Mouse (Mus musculus) heart, postnatal 0 days (tissue): ENCODE data around the gene Tnk2. TPM values are rescaled to one million over a fixed set of nuclear protein-coding genes. Genes with fewer than 3 reads are reported as not detected.

Experiments used
- ATAC-seq: fragments of 200-750 bp; cut with Nextera tagmentation; 2 replicates; pipeline ENCODE4 v1.8.0; 2017; ENCODE audit warnings: low read depth, moderate number of reproducible peaks, moderate library complexity; ENCODE audit not compliant: insufficient read depth
- DNase-seq: peaks from one replicate; pipeline ENCODE4 v3.0.0-alpha.2; 2016; ENCODE audit warnings: low spot score
- H3K27ac ChIP-seq: fragments of 300-500 bp; sonication (generic); 2 replicates; pipeline ENCODE4 v1.5.1; 2014; ENCODE audit warnings: low read depth, mild to moderate bottlenecking
- H3K27me3 ChIP-seq: fragments of 300-500 bp; sonication (generic); 2 replicates; pipeline ENCODE4 v1.6.1; 2014; ENCODE audit warnings: low read length, mixed read lengths; ENCODE audit not compliant: control insufficient read depth, insufficient read depth
- H3K36me3 ChIP-seq: fragments of 300-500 bp; sonication (generic); replicated peaks from 2 replicates; pipeline ENCODE4 v1.6.1; 2014; ENCODE audit warnings: low read length, mixed read lengths; ENCODE audit not compliant: control insufficient read depth, insufficient read depth
- H3K4me1 ChIP-seq: fragments of 300-500 bp; sonication (generic); 2 replicates; pipeline ENCODE4 v1.6.1; 2014; ENCODE audit warnings: antibody characterized with exemption; ENCODE audit not compliant: control insufficient read depth, insufficient read depth
- H3K4me2 ChIP-seq: fragments of 300-500 bp; sonication (generic); 2 replicates; pipeline ENCODE4 v1.6.1; 2014; ENCODE audit warnings: low read depth, mild to moderate bottlenecking, low read length, moderate library complexity
- H3K4me3 ChIP-seq: fragments of 300-500 bp; sonication (generic); 2 replicates; pipeline ENCODE4 v1.5.1; 2014; ENCODE audit warnings: low read depth, low read length
- H3K9ac ChIP-seq: fragments of 300-500 bp; sonication (generic); replicated peaks from 2 replicates; pipeline ENCODE4 v1.6.1; 2014; ENCODE audit warnings: low read depth, low read length, mixed read lengths
- H3K9me3 ChIP-seq: fragments of 300-500 bp; sonication (generic); replicated peaks from 2 replicates; pipeline ENCODE4 v1.6.1; 2016; ENCODE audit warnings: low read length; ENCODE audit not compliant: control insufficient read depth
- CTCF ChIP-seq: IDR thresholded peaks from 2 replicates; pipeline ENCODE4 v1.5.1; 2016; ENCODE audit warnings: antibody characterized with exemption, control low read depth, low read depth
- EP300 ChIP-seq: IDR thresholded peaks from 2 replicates; pipeline ENCODE4 v1.6.1; 2016; ENCODE audit warnings: antibody characterized with exemption, low read depth
- WGBS: fragments of 180-500 bp; shearing (Covaris S2); extraction: QIAGEN DNeasy Blood & Tissue Kit; methylation state at CpG from one replicate; pipeline ENCODE4 v1.1.7; 2014; 5-methylcytosine and 5-hydroxymethylcytosine counted together
- polyA plus RNA-seq: library from polyadenylated mRNA; unstranded; fragments of >200 nt; fragmentation: Nextera tagmentation; extraction: Ambion mirVana; gene quantifications from 2 replicates; pipeline ENCODE4 v1.2.1, GENCODE M21; 2015
- total RNA-seq: library from RNA; depleted of rRNA; stranded (reverse); fragments of >200 nt; gene quantifications from 2 replicates; pipeline ENCODE4 v1.2.3, GENCODE M21; 2014; ENCODE audit warnings: low replicate concordance

The Tnk2 gene
- total and polyA plus RNA-seq, 2 experiments from 2014 or later = 6.0 to 14.2 TPM

DNA sequence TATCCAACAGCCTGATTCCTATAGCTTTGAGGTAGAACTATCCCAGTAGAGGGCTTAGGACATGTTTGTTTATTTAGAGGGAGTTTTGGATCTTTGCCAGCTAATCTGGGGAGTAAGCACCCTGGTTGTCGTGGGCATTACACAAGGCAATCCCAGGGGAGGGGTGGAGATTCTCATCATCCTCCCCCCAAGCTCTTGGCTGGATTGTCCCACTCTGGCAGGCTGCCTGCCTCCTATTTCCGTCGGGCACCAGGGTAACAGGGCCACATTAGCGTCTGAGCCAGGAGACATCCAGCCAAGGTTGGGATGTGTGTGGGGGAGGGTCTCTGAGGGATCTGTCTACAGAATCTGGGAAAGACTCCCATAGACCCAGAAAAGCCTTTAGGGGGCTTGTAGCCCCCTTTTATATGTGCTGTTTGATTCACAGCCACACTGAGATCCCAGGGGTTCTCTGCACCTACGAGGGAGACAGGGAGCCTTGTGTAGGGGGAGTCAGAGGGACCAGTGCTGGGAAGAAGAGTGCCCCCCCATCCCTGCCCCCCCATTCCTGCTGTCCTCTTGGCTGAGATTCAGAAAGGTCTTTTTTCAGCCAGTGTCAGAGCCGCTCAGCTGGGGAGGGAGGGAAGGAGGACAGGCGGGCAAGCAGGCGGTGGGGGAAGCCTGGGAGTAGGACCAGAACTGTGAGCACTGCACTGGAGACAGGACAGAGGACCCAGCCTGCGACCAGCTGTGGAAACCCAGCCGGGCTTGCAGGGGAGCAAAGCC, 17.1 kb downstream of the Tnk2 start:
- Histone ChIP-seq H3K36me3 (no peaks in the 10 kb centered on the region), H3K27me3 (no peaks in the 10 kb centered on the region), H3K9me3 (no peaks in the 10 kb centered on the region), H3K9ac (peak overlapping the region; percentile 39), H3K4me2 (peak overlapping the region; percentile 49), H3K27ac (peak overlapping the region; percentile 51), H3K4me1 (peaks cover 39% of the 10 kb centered on the region), H3K4me3 (peak overlapping the region; percentile 24)
- TF ChIP-seq EP300 = no peak
- TF ChIP-seq CTCF = no peak
- no peak for DNase-seq
- WGBS = 13% methylated on average over 10 of the region's 10 CpGs
- ATAC-seq = peak; percentile 59

DNA sequence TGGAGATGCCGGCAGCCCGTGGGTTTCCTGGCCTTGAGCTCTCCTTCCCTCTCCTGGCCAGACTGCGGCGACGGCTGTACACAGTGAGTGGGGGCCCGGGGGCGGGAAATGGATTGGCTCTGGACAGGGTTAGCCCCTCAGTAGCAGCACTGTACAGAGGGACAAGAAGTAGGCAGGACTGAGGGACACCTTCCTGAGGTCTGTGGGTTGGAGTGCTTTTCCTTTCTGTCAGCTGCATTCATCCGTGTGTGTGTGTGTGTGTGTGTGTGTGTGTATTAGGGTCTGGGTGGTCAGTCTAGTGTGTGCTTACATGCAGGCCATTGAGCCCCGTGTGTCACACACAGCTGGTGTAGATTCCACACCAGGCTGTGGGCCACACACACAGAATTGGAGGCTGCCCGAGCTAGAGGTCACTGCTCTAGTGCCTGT, 17.8 kb downstream of the Tnk2 start:
- no peak for TF ChIP-seq CTCF
- TF ChIP-seq EP300 = no peak
- H3K36me3 ChIP-seq = no peaks in the 10 kb centered on the region
- H3K4me3 ChIP-seq = peak overlapping the region; percentile 24
- no peaks in the 10 kb centered on the region for H3K27me3 ChIP-seq
- H3K27ac ChIP-seq = peak overlapping the region; percentile 51
- ATAC-seq (no peak), DNase-seq (no peak)
- 43% methylated on average over 10 of the region's 10 CpGs for WGBS
- peak overlapping the region; percentile 39 for H3K9ac ChIP-seq
- H3K4me1 ChIP-seq = peaks cover 47% of the 10 kb centered on the region
- no peaks in the 10 kb centered on the region for H3K9me3 ChIP-seq
- peak overlapping the region; percentile 49 for H3K4me2 ChIP-seq

DNA sequence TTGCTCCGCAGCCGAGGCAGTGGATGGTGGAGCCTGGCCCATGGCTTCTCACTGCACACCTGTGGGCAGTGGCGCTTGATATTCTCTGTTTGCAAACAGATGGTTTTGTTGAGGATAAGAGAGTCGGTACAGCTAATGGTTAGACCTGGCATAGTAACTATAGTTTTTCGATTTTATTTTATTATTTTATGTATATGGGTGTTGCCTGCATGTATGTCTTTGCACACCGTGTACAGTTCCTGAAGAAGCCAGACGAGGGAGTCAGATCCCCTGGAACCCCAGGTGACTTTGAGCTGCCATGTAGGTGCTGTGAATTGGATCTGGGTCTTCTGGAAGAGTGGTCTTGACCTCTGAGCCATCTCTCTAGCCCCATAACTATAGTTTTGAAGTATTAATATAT, 18.7 kb downstream of the Tnk2 start:
- H3K9ac ChIP-seq = 0 out of 2 replicates have a peak overlapping the region, but pooled peaks have one; percentile 33
- H3K4me1 ChIP-seq = peaks cover 54% of the 10 kb centered on the region
- no peak for DNase-seq
- no peaks in the 10 kb centered on the region for H3K27me3 ChIP-seq
- WGBS = 92% methylated on average over 7 of the region's 7 CpGs
- no peak overlapping the region for H3K4me3 ChIP-seq
- H3K27ac ChIP-seq = no peak overlapping the region
- TF ChIP-seq EP300 (no peak), CTCF (no peak)
- no peaks in the 10 kb centered on the region for H3K36me3 ChIP-seq
- no peak for ATAC-seq
- peak overlapping the region; percentile 49 for H3K4me2 ChIP-seq
- no peaks in the 10 kb centered on the region for H3K9me3 ChIP-seq

DNA sequence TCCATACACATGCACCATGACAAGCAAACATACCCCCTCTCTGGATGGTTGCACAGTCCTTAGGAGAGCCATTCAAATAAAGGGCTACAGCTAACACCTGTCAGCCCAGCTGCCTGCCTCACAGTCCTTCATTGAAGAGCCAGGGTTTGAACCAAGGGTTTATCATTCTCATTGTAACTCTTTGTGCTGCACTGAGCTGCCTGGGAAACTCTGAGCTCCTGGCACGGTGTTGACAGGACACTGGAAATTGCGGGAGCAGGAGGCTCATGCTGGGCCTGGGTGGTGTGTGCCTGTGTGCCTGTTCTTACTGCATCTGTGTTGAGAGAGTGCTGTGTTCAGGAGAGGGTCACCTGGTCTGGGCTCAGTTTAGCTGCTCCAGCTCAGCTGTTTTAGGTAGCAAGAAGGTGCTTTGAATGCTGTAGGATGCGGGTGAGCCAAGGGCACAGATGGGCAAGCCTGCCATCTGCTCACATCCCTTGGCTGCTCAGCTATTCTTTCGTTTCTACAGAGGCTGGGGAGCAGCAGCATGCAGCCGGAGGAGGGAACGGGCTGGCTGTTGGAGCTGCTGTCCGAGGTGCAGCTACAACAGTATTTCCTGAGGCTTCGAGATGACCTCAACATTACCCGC, 19.7 kb downstream of the Tnk2 start:
- no peak overlapping the region for H3K4me3 ChIP-seq
- ATAC-seq (no peak), DNase-seq (no peak)
- H3K27ac ChIP-seq = no peak overlapping the region
- TF ChIP-seq EP300 (no peak), CTCF (no peak)
- H3K27me3 ChIP-seq = no peaks in the 10 kb centered on the region
- H3K4me1 ChIP-seq = peaks cover 58% of the 10 kb centered on the region
- WGBS = 78% methylated on average over 9 of the region's 9 CpGs
- H3K4me2 ChIP-seq = no peak overlapping the region
- no peaks in the 10 kb centered on the region for H3K9me3 ChIP-seq
- H3K9ac ChIP-seq = no peak overlapping the region
- no peaks in the 10 kb centered on the region for H3K36me3 ChIP-seq

DNA sequence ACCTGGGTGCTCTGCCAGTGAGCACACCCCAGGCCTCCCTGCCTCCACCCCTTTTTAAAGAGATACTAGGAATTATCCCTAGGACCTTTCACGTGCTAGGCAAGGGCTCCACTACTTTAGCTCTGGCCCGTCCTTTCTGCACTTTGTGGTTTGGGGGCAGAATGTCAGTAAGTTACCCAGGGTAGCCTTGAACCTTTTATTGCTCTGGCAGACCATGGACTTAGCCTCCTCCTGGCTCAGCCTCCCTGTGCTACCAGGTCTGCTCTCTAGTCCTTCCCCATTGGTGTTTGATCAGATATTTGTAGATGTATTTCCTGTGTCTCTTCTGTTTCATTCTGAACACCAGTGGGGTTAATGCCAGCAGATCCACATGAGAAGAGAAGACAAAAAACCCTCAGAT, 20.5 kb downstream of the Tnk2 start:
- DNase-seq (no peak), ATAC-seq (no peak)
- Histone ChIP-seq H3K4me2 (no peak overlapping the region), H3K27ac (no peak overlapping the region), H3K4me1 (peaks cover 58% of the 10 kb centered on the region), H3K36me3 (no peaks in the 10 kb centered on the region), H3K9me3 (no peaks in the 10 kb centered on the region), H3K27me3 (no peaks in the 10 kb centered on the region), H3K4me3 (no peak overlapping the region), H3K9ac (no peak overlapping the region)
- WGBS = 84% methylated on average over 2 of the region's 2 CpGs
- no peak for TF ChIP-seq CTCF
- TF ChIP-seq EP300 = no peak
